Mouse (Mus musculus) G1E (cell line): ENCODE measurements at regions not wholly inside any gene's neighbourhood (a gene's known extent, or its start where the extent isn't known, plus 50 kb on each side); places are given as distances from the start of the nearest gene placed in this dataset.

Source experiments
- CTCF ChIP-seq: IDR thresholded peaks from 2 replicates; pipeline ENCODE4 v1.5.1; 2012; ENCODE audit warnings: low read depth, low read length, inconsistent platforms, mixed read lengths
- GATA1 ChIP-seq: IDR thresholded peaks from 2 replicates; pipeline ENCODE4 v1.6.1; 2012; ENCODE audit warnings: borderline replicate concordance, low read length, inconsistent platforms, mixed read lengths
- GATA2 ChIP-seq: IDR thresholded peaks from 2 replicates; pipeline ENCODE4 v1.6.1; 2012; ENCODE audit warnings: low read depth, low read length, inconsistent platforms, borderline replicate concordance
- POLR2AphosphoS5 ChIP-seq: IDR thresholded peaks from 2 replicates; pipeline ENCODE4 v1.6.1; 2012; ENCODE audit warnings: low read depth, low read length, inconsistent platforms; ENCODE audit not compliant: insufficient replicate concordance
- TAL1 ChIP-seq: conservative IDR thresholded peaks from 2 replicates; pipeline ENCODE4 v1.6.1; 2012; ENCODE audit warnings: low read depth, low read length, inconsistent platforms, mixed read lengths

- TF ChIP-seq CTCF (no peak), GATA1 (no peak), TAL1 (no peak), POLR2AphosphoS5 (no peak), GATA2 (no peak; the same call in 1 of the 2 replicates)
Measured at GRCm38 (mm10) chr5:111630313-111630844, 103.3 kb upstream of the Gm26897 start.
